Mouse (Mus musculus) gastrocnemius, postnatal 4 days (tissue): ENCODE measurements around the gene Nmb. TPM values are rescaled to one million over a fixed set of nuclear protein-coding genes. Genes with fewer than 3 reads are reported as not detected.
"Not testable (repeated sequence)": the region's sequence is repeated elsewhere in the genome, so short reads cannot be mapped to it uniquely, and the experiment has no call there.

Source experiments
- DNase-seq, 2 experiments: peaks; one replicate each; pipeline ENCODE4 v3.0.0; 2021 to 2022; ENCODE audit warnings: low spot score in 2 of 2, mixed read lengths in 2 of 2
- long read RNA-seq, 2 experiments: library from polyadenylated mRNA; stranded (forward); transcript quantifications; one replicate each; pipeline ENCODE4 v2.0.0; 2021
- total RNA-seq, 2 experiments: library from RNA; stranded (reverse); gene quantifications; 2 replicates each; pipeline ENCODE4 v1.2.3; 2021

Gene Nmb
- 1 to 10 TPM; 2.5 to 4.9 TPM for total RNA-seq
- long read RNA-seq, experiment 1, partial matches to known transcripts, result 0 of 1 reads
- long read RNA-seq, experiment 1, other reads (novel, unspliced or antisense), result 0 of 1 reads
- long read RNA-seq, experiment 2, partial matches to known transcripts, result 0 of 1 reads
- long read RNA-seq, experiment 2, other reads (novel, unspliced or antisense), result 0 of 1 reads

- peak; percentile 48 to 76 for DNase-seq
Observed at GRCm38 (mm10) chr7:80904921-80905515, at the start of gene Nmb. Gene Nmb, minus strand, starts transcription at chr7:80905076.

DNA sequence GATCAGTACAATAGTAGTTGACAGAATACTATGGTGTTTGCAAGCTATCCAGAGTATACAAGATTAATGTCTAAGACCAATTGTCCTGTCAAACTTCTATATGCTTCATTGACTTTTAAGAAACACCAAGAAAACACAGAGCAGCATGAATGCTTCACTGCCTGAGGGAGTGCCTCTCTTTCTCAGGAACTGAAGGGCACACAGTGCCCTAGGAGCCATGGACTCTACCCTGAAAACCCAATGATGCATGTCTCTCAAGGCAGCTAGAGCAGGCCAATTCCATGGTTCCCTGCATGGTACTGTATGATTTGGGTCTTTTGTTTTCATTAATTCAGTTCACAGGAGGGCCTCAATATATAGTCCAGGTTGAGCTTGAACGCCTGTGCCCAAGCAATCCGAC, 49.4 kb upstream of the Nmb start:
- no peak for DNase-seq

DNA sequence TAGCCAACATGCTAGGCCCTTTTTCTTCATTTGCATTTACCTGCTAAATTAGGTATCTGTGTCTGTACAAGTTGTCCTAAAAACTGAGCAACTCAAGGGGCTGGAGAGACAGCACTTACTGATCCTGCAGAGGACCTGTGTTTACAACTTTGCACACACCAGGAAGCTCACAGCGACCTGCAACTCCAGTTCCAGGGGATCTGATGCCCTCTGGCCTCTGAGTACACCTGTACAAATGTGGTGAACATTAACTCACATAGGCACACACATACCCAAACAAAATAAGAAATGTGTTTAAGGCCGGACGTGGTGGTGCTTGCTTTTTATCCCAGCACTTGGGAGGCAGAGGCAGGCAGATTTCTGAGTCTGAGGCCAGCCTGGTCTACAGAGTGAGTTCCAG, 47.3 kb upstream of the Nmb start:
- DNase-seq, result no peak

GRCm38 (mm10) chr7:80951461-80951860, 46.6 kb upstream of the Nmb start:
- DNase-seq, result no peak

GRCm38 (mm10) chr7:80947445-80948350, 42.8 kb upstream of the Nmb start, which contains the start of gene Sec11a:
Gene Sec11a, minus strand, starts transcription at chr7:80947780.
- DNase-seq, result peak; percentile 80 to 93

GRCm38 (mm10) chr7:80939808-80940207, 34.9 kb upstream of the Nmb start:
- DNase-seq, result no peak

GRCm38 (mm10) chr7:80937304-80937666, 32.4 kb upstream of the Nmb start:
- DNase-seq, result not testable (repeated sequence)

DNA sequence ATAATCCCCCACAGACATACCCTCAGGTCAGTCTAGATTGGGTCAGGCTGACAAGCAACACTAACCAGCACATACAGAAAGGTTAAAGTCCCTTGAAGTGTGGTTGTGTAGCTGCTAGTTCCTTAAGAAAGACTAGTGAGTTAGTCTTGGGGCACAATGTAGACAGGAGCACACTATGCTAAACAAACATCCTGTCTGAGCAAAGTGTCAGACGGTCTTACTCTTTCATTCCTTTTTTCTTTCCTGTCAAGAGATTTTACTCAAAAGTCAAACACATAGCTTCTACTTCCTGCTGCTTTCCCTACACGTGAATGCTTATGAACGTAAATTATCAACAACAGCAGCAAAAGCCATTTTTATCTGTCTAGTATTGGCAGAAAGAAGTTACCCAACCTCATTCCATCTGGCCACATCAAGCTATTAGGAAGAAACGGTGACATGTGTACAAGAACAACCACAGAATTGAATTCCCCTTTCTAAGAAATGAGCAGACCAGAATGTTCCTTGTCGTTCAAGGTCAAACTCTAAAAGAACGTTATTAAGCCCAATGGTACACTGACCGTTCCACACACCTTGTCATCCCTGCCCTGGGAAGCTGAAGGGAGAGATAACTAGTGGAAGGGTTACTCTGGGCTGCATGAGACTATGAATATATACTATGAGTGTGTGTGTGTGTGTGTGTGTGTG, 31.9 kb upstream of the Nmb start:
- DNase-seq, result not testable (repeated sequence)

GRCm38 (mm10) chr7:80935834-80936233, 31.0 kb upstream of the Nmb start:
- DNase-seq, result no peak

DNA sequence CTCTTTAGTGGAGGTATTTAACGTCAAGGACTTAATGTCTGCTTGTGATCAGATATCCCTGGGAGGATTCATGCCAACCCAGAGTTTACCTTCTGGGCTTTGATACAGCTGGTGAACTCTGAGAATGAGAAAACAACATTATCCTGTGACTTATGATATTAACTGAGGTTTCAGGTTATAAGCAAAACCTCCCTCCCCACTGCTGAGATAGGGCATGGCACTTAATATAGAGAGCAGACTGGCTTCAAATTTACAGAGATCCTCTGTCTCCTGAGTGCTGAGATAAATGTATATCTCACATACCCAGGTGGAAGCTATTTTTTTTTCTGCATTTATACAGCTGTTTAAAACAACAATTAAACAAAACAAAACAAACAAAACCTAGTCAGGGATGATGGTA, 27.9 kb upstream of the Nmb start:
- no peak for DNase-seq

DNA sequence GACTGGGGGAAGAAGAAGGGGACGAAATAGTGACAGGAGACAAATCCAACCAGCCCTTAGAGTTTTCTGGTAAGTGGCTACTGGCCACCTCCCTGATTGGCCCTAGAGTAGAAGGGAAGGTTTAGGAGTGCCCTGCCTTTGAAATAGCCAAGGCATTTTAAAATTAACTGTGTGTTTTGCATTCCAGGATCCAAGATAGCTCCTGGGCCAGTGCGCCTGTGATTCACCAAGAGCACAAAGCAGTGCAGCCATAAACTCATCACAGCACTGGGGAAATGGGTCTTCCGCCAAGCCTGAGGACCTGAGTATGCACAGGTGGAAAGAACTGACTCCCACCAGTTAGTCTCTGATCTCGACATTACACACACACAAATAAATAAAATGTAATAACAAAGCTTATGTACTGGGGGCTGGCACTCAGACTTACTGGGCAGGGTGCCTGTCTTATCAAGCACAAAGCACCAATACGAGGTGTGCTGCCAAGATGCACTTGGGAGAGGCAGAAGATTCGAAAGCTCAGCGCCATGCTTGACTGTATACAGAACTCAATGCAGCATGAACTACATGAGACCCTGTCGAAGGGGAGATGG, 26.8 kb upstream of the Nmb start:
- DNase-seq, result no peak

DNA sequence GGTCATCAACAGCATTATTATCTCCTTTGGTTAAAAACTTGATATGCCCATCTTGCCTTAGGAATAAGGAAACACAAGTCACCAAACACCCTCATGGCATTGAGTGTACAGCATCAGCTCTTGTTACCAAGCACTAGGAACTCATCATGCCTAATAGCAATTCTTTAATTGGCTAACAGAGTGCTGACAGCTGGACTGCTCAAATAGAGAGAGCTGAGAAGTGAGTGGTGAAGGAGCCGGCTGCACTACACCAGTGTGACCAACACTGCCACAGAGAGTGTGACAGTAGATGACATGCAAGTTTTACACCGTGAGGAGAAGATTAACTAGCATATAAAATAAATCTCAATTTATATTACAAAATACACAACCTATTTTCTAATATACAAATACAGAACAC, 18.3 kb upstream of the Nmb start:
- DNase-seq, result no peak

DNA sequence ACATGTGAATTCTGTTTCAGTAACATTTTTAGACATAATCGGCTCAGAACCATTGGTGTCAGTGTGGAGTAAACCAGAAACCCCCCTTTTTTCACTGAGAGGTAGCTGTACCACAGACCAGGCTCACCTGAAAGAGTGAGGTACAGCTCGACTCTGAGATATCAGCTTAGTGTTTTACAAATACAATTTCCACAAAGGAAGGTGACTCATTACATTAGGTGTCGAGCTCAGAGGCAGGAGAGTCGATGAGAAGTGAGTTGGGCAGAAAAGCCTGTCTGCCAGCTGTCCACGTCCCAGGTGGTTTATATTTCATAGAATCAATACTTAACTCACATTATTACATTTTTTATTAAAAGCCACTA, 14.8 kb upstream of the Nmb start:
- no peak for DNase-seq

DNA sequence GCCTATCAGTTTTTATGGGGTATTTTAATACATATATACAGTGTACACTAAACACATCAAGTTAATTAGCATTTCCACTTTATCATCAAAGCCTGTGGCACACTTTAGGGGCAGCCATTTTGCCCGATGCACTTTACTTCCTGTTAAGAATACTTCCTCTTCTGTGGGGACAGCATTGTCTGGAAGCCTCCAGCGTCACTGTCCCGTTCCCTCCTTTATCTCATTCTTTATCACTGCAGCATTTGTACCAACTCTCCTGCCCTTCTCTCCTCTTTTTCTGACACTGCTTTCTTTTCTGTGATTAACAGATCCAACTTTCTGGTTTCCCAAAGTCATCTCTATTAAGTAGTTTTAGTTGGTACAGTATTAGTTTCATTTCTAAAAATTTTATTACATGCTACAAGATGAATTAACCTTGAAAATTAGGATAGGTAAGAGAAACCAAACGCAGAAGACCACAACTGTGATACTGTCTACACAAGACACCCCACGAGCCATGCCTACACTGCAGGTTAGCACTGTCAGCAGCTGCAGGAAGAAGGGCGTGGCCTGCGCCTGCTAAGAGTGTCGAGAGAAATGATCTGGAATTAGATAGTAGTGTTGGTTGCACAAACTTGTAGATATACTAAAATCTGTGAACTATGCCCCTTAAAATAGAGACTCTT, 14.2 kb upstream of the Nmb start:
- no peak for DNase-seq

GRCm38 (mm10) chr7:80917916-80918465, 13.1 kb upstream of the Nmb start:
- DNase-seq, result no peak

DNA sequence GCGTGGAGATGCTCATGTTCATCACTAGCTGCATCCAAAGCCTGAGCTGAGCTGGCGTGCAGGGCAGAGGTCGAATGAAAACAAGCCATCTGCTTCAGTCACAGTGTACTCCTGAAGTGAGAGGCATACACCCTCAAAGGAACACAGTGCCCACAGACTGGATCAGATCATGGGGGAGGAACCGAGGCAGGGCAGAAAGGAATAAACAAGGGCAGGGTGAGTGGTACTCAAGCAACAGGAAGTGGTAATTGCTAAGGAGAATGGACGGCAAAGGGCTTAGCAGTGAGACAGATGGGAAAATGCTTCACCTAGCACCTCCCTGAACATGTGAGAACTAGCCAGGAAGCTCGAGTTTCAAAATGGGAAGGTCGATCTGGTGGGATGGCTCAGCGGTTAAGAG, 7.6 kb upstream of the Nmb start:
- DNase-seq, result no peak

GRCm38 (mm10) chr7:80911053-80911452, 6.2 kb upstream of the Nmb start:
- DNase-seq, result no peak

GRCm38 (mm10) chr7:80903625-80904422, 1.1 kb downstream of the Nmb start:
- no peak for DNase-seq

- DNase-seq, result no peak
Observed at GRCm38 (mm10) chr7:80901541-80902274, 3.2 kb downstream of the Nmb start.
